Mouse (Mus musculus) adrenal gland, adult (tissue): ENCODE data around the gene Khdrbs2.
A peak's percentile ranks its signal among the peaks of the same experiment; 100 is the strongest.

ENCODE experiments used
- DNase-seq, 2 experiments: peaks; one replicate each; pipeline ENCODE4 v3.0.0; 2022 to 2023; ENCODE audit warnings: low spot score in 1 of 2; ENCODE audit not compliant: inconsistent age in 2 of 2

Gene Khdrbs2

GRCm38 (mm10) chr1:32172506-32173239 lies at the start of gene Khdrbs2:
Gene Khdrbs2 (plus strand): TSS chr1:32172714.
- DNase-seq = peak; percentile 70 to 79

- DNase-seq = peak in 1 of 2 experiments; percentile 34
Measured at GRCm38 (mm10) chr1:32174566-32174965, 2.1 kb downstream of the Khdrbs2 start.

- no peak for DNase-seq
Measured at GRCm38 (mm10) chr1:32199664-32200260, 27.2 kb downstream of the Khdrbs2 start.

- DNase-seq = peak in 1 of 2 experiments; percentile 10
Measured at GRCm38 (mm10) chr1:32248443-32248842, 75.9 kb downstream of the Khdrbs2 start.

- peak in 1 of 2 experiments; percentile 11 for DNase-seq
Measured at GRCm38 (mm10) chr1:32249602-32250001, 77.1 kb downstream of the Khdrbs2 start.

- DNase-seq = no peak
Measured at GRCm38 (mm10) chr1:32250337-32250736, 77.8 kb downstream of the Khdrbs2 start.

DNA sequence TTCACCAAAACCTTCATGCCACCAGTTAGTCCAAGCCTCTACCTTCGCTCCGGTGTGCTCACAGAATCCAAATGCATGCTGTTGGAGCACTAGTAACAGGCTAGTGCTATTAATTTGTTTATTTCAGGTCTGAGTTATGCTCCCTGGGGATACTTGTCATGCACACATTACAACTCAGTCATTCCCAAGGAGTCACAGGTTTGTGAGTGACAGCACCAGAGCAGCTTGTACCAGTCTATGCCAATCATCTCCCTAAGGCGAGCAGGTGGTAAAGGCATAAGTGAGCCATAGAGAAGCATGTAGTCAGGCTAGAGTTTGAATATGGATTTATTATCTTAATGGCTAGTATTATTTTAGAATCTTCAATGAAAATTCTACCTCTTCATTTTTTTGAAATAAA lies 86.4 kb downstream of the Khdrbs2 start:
- peak in 1 of 2 experiments; percentile 5 for DNase-seq

- DNase-seq = no peak
Measured at GRCm38 (mm10) chr1:32270519-32270918, 98.0 kb downstream of the Khdrbs2 start.

DNA sequence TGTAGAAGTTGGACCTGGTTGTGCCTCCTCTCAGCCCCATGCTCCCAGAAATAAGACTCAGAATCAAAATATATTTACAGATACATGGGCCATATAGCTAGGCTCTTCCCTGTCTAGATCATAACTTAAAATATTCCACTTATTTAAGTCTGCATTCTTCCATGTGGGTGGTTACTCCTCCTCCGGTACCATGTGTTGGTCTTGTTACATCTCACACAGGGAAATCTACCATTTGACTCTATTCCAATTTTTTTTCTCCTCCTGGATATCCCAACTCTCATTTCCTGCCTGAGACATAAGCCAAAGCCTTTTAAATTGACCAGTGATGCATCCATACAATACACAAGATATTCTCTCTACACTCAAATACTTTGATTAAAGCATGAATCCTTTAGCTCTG lies 122.2 kb downstream of the Khdrbs2 start:
- no peak for DNase-seq

- DNase-seq = no peak
Measured at GRCm38 (mm10) chr1:32301391-32301790, 128.9 kb downstream of the Khdrbs2 start.

GRCm38 (mm10) chr1:32309074-32309473 lies 136.6 kb downstream of the Khdrbs2 start:
- DNase-seq = no peak

GRCm38 (mm10) chr1:32309637-32310036 lies 137.1 kb downstream of the Khdrbs2 start:
- no peak for DNase-seq

DNA sequence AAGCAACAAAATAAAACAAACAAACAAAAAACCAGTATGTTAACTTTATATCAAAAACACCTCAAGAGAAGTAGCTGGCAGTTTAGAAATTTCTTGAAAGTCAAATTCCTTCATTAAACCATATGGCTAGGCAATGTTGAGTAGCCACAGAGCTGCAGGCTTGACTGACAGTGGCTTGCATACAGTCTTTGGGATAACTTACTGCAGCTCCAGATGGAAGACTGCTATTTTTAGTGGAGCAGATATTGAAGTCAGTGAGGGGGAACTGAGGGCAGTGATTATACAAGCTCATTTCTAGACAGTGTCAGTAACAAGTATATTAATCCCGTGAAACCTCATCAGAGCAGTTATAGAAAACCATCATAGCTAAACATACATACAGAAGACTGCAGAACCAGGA lies 166.6 kb downstream of the Khdrbs2 start:
- no peak for DNase-seq

DNA sequence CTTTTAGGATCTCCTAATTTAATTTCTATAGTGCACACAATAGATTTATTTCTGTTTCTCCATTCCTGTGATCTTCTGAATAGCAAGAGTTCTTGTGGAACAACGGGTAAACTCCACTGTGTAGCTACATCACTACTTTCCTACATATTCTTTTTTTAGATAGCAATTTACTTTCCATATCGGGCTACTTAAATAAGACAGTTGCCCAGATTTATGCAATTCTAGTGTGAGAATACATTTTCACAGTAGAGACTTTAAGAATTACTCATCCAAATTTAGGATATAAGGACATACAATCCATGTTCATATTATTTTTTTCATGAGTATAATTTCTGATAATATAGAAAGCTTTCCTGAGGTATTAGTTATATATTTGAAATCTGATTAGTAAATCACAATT lies 175.0 kb downstream of the Khdrbs2 start:
- no peak for DNase-seq

GRCm38 (mm10) chr1:32352076-32352475 lies 179.6 kb downstream of the Khdrbs2 start:
- no peak for DNase-seq

- DNase-seq = no peak
Measured at GRCm38 (mm10) chr1:32363539-32363938, 191.0 kb downstream of the Khdrbs2 start.

GRCm38 (mm10) chr1:32397553-32397952 lies 225.0 kb downstream of the Khdrbs2 start:
- DNase-seq = no peak

GRCm38 (mm10) chr1:32407651-32408050 lies 235.1 kb downstream of the Khdrbs2 start:
- DNase-seq = no peak

- no peak for DNase-seq
Measured at GRCm38 (mm10) chr1:32428410-32428809, 255.9 kb downstream of the Khdrbs2 start.

DNA sequence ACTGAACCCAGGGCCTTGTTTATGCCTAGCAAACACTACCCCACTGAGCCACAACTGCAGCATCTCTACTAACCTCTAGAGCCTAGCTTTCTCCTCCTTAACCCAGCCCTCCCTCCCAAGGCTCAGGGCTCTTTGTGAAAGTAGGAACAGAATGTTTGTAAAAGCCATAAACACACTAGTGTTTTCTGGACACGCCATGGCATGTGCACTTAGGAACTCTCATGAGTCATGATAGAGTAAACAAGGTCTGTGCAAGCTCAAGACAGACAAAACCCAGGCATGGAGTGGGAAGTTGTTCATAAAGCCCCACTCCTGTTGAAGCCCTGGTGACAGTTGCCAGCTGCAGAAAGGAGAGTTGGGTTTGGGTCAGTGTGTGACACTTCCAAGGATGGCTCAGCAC lies 257.0 kb downstream of the Khdrbs2 start:
- no peak for DNase-seq

DNA sequence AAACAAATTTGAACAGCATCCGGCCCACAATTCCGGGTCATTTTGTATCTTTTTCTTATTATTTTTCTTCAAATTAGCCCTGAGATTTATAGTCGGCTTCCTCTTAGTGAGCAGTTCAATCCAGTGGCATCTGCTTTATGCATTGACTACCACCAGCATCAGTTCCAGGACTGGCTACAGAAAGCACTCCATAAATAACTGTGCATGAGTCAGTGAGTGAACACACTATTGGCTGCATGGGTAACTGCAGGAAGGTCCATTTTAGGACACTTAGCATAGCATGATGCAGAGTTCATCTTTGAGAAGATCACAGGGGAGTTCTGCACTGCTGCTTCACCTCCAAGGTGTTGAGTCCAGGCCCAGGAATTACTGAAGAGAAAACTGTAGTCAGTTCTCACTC lies 258.0 kb downstream of the Khdrbs2 start:
- DNase-seq = no peak

DNA sequence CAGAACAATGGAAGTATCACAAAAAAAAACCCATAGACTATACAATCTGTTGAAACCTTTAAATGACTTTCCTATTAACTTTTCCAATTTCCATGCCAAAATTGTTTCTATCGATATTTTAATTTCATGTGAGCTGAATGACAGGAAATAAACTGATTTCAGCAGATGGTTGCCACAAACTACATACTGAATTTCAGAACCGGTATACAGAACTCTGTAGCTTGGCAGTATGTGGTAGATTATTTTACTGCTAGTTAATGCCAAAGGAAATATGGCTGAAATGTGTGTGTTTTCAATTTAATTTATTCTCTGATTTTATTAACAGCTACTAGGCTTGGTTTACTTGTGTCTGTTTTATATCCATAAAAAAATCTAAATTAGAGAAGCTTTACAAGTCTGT lies 260.6 kb downstream of the Khdrbs2 start:
- no peak for DNase-seq

- DNase-seq = no peak
Measured at GRCm38 (mm10) chr1:32443927-32444326, 271.4 kb downstream of the Khdrbs2 start.
